Mouse (Mus musculus) ES-E14 (cell line): ENCODE measurements around the gene Mzf1. TPM values are rescaled to one million over a fixed set of nuclear protein-coding genes. Genes with fewer than 3 reads are reported as not detected.

Experiments used
- DNase-seq: peaks from one replicate; pipeline ENCODE4 v3.0.0-alpha.2; 2013; ENCODE audit warnings: low read depth, low spot score
- H3K27ac ChIP-seq: 2 replicates; pipeline ENCODE4 v1.5.1; 2012; ENCODE audit warnings: low read depth, mild to moderate bottlenecking, low read length, moderate library complexity, mixed read lengths; ENCODE audit not compliant: poor library complexity, insufficient read depth, severe bottlenecking
- H3K36me3 ChIP-seq: 2 replicates; pipeline ENCODE4 v1.6.1; 2012; ENCODE audit warnings: mild to moderate bottlenecking, low read length, moderate library complexity, mixed read lengths; ENCODE audit not compliant: control insufficient read depth, poor library complexity, insufficient read depth, severe bottlenecking
- H3K4me1 ChIP-seq, 2 experiments: fragments of 150-350 bp in 1 of 2; sonication (generic) in 1 of 2; 2 replicates each; pipeline ENCODE4 v1.6.1; 2012; ENCODE audit warnings: low read length in 2 of 2, mild to moderate bottlenecking in 1 of 2, mixed read lengths in 1 of 2; ENCODE audit not compliant: control insufficient read depth in 2 of 2, insufficient read depth in 2 of 2, poor library complexity in 1 of 2
- H3K4me3 ChIP-seq, 2 experiments: fragments of 150-350 bp in 1 of 2; sonication (generic) in 1 of 2; 2 replicates each; pipeline ENCODE4 v1.5.1; 2012; ENCODE audit warnings: low read length in 2 of 2, low read depth in 1 of 2, mild to moderate bottlenecking in 1 of 2, mixed read lengths in 1 of 2; ENCODE audit not compliant: insufficient read depth in 1 of 2, poor library complexity in 1 of 2, severe bottlenecking in 1 of 2
- H3K9ac ChIP-seq: 2 replicates; pipeline ENCODE4 v1.6.1; 2012; ENCODE audit warnings: low read depth, mild to moderate bottlenecking, low read length, mixed read lengths; ENCODE audit not compliant: poor library complexity, insufficient read depth, severe bottlenecking
- H3K9me3 ChIP-seq: fragments of 150-350 bp; sonication (generic); 2 replicates; pipeline ENCODE4 v1.6.1; 2012; ENCODE audit warnings: low read depth, mild to moderate bottlenecking, low read length; ENCODE audit not compliant: control insufficient read depth, insufficient read depth
- CHD2 ChIP-seq: IDR thresholded peaks from 2 replicates; pipeline ENCODE4 v1.6.1; 2014; ENCODE audit warnings: mild to moderate bottlenecking, low read depth, low read length, inconsistent platforms
- HCFC1 ChIP-seq: IDR thresholded peaks from 2 replicates; pipeline ENCODE4 v1.6.1; 2012; ENCODE audit warnings: low read length, inconsistent platforms, borderline replicate concordance; ENCODE audit not compliant: insufficient read depth
- MAFK ChIP-seq: IDR thresholded peaks from 2 replicates; pipeline ENCODE4 v1.6.1; 2014; ENCODE audit warnings: mild to moderate bottlenecking, low read depth, low read length, inconsistent platforms; ENCODE audit not compliant: insufficient read depth
- ZC3H11A ChIP-seq: IDR thresholded peaks from 2 replicates; pipeline ENCODE4 v1.6.1; 2012; ENCODE audit warnings: low read depth, mild to moderate bottlenecking, inconsistent platforms, low read length, borderline replicate concordance
- ZNF384 ChIP-seq: IDR thresholded peaks from 2 replicates; pipeline ENCODE4 v1.6.1; 2012; ENCODE audit warnings: low read depth, low read length, inconsistent platforms
- in situ Hi-C, 2 experiments: fragments of 600-800 bp; cut with MboI; formaldehyde crosslinking; loops; one replicate each; pipeline ENCODE4 v1.15.1; 2025; ENCODE audit warnings: low sequenced_read_pairs in 2 of 2, inconsistent platforms in 1 of 2; ENCODE audit not compliant: unreplicated experiment in 2 of 2
- total RNA-seq: library from RNA; depleted of rRNA; stranded (reverse); fragments of 300-350 nt; gene quantifications from 2 replicates; pipeline ENCODE4 v1.2.3, GENCODE M21; 2012

The Mzf1 gene
- total RNA-seq, 1 experiment = 3.2 TPM

DNA sequence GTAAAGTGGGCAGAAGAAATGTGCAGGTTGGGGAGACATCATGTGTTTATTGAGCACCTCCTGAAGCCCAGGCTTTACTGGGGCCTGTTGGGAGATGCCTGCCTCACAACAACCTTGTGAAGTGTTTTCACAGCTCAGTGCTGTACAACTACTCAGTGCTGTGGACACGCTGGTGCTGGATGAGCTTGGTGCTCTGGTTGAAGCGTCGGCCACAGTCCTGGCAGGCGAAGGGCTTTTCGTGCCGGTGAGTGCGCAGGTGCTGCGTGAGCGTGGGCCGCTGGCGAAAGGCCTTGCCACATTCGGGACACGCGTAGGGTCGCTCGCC is 11.5 kb downstream of the Mzf1 start:
- DNase-seq = no peak
- Histone ChIP-seq H3K4me3 (peak overlapping the region; percentile 49 to 81; a peak in 3 of 4 replicates), H3K4me1 (peaks cover 2 to 8% of the 10 kb centered on the region in 2 experiments; a peak in 1 of 4 replicates), H3K27ac (no peak overlapping the region), H3K36me3 (no peaks in the 10 kb centered on the region), H3K9me3 (no peaks in the 10 kb centered on the region), H3K9ac (peak overlapping the region; percentile 80)
- in situ Hi-C loops = loop anchor here in 1 of 2 experiments (10.0 kb wide), 1 partner anchor 118 kb away; the partner anchor contains the start of genes Rnf225 and Rps5
- no peak for TF ChIP-seq MAFK
- TF ChIP-seq CHD2 = no peak
- no peak for TF ChIP-seq ZNF384
- no peak for TF ChIP-seq ZC3H11A
- no peak for TF ChIP-seq HCFC1

DNA sequence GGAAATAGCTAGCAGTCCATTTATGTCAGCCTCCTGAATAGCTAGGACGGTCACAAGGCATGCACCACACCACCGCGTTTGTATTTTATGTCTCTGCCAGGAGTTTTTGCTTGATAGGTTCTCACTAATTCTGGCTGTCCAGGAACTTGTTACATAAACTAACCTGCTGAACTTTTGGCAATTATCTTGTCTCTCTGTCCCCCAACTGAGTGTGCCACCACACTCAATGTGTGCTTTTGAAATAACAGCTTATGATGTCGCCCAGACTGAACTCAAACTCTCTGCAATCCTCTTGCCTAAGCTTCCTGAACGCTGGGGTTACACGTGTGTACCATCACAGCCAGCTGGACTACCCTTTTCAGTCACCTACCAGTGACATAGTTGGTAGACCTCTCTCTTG is 12.1 kb downstream of the Mzf1 start:
- Histone ChIP-seq H3K36me3 (no peaks in the 10 kb centered on the region), H3K4me3 (no peak overlapping the region), H3K27ac (no peak overlapping the region), H3K9me3 (no peaks in the 10 kb centered on the region), H3K9ac (no peak overlapping the region), H3K4me1 (peaks cover 2 to 8% of the 10 kb centered on the region in 2 experiments; a peak in 1 of 4 replicates)
- no peak for DNase-seq
- in situ Hi-C loops = loop anchor here in 1 of 2 experiments (10.0 kb wide), 1 partner anchor 118 kb away; the partner anchor contains the start of genes Rnf225 and Rps5
- no peak for TF ChIP-seq ZNF384
- TF ChIP-seq CHD2 = no peak
- no peak for TF ChIP-seq MAFK
- no peak for TF ChIP-seq HCFC1
- TF ChIP-seq ZC3H11A = no peak

DNA sequence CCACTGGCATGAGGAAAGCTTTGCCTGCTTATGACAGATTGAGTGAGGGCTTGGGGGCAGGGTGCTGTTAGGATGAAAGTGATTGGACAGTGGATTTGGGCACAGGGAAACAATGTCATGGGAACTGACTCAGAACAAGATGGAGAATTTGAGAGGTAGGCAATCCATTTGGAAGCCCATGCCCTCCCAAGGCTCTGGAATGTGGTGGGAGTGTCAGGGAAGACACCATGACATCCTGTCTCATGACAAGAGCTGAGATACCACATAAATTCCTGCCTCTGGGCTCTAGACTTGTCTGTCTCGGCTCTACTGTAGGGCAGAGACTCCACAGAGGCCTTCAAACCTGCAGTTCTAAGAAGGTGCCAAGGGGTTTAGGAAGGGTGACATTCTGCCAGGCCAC is 13.3 kb downstream of the Mzf1 start:
- DNase-seq = no peak
- Histone ChIP-seq H3K9me3 (no peaks in the 10 kb centered on the region), H3K4me3 (no peak overlapping the region), H3K27ac (no peak overlapping the region), H3K36me3 (no peaks in the 10 kb centered on the region), H3K4me1 (peaks cover 2 to 8% of the 10 kb centered on the region in 2 experiments; a peak in 1 of 4 replicates), H3K9ac (no peak overlapping the region)
- in situ Hi-C loops = loop anchor here in 1 of 2 experiments (10.0 kb wide), 1 partner anchor 116 kb away; the partner anchor contains the start of genes Rnf225 and Rps5
- no peak; the same call in 1 of the 2 replicates for TF ChIP-seq CHD2
- TF ChIP-seq ZC3H11A = no peak
- no peak for TF ChIP-seq ZNF384
- TF ChIP-seq MAFK = no peak
- TF ChIP-seq HCFC1 = no peak

DNA sequence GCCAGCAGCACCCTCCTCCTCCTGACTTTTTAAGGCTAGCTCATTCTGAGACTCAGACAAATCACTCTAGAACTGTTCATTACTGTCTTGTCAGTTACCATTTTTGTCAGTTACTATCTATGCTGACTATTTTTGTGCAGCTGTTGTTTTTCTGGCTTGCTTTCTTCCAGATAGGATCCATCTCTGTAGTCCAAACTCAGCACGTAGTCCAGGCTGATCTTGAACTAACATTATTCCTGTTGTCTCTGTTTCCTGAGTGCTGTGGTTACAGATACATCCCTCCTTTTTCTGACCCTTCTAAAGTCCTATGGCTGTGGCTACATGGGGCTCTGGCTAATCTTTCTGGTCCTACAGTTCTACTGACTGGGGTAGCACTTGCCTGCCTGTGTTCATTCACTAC is 15.4 kb downstream of the Mzf1 start:
- H3K27ac ChIP-seq = no peak overlapping the region
- peak overlapping the region; percentile 97 for H3K9ac ChIP-seq
- H3K4me1 ChIP-seq = peaks cover 0 to 15% of the 10 kb centered on the region in 2 experiments; a peak in 2 of 4 replicates
- in situ Hi-C loops = no loop called here
- DNase-seq = no peak
- H3K9me3 ChIP-seq = no peaks in the 10 kb centered on the region
- no peak for TF ChIP-seq MAFK
- TF ChIP-seq HCFC1 = no peak
- no peak for TF ChIP-seq ZNF384
- TF ChIP-seq CHD2 = no peak
- TF ChIP-seq ZC3H11A = no peak
- H3K4me3 ChIP-seq = peak overlapping the region; percentile 85 to 92; a peak in 2 of 4 replicates
- H3K36me3 ChIP-seq = peaks cover 13% of the 10 kb centered on the region

DNA sequence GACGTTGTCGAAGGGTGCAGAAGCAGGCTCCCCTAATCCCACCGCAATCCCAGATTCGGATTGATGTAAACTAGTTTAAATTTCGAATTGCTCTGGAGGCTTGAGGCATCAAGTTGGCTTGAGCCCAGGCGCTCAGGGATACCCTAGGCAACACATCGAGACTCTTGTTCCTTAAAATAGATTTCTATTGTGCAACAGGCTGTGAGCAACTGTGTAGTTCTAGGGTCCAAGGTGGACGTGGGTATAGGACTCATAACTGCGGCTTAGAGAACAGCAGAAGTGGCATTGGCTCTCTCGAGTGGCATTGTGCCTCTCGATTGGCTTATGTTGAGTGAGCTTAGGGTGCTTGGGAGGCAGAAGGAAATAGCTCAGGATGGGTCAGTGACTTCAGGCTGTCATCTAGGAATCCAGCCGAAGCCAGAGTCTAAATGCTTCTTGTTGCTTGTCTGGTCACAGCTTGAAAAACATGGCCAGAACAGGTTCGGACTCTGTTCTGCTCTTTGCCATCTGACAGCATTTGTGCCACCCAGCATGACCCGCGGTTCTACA is 15.9 kb downstream of the Mzf1 start:
- peak overlapping the region; percentile 97 for H3K9ac ChIP-seq
- H3K4me3 ChIP-seq = peak overlapping the region; percentile 85 to 92
- DNase-seq = no peak
- in situ Hi-C loops = no loop called here
- H3K9me3 ChIP-seq = no peaks in the 10 kb centered on the region
- H3K4me1 ChIP-seq = peaks cover 0 to 15% of the 10 kb centered on the region in 2 experiments; a peak in 2 of 4 replicates
- H3K36me3 ChIP-seq = peaks cover 13% of the 10 kb centered on the region
- TF ChIP-seq MAFK (no peak), HCFC1 (no peak), ZNF384 (no peak), ZC3H11A (no peak), CHD2 (no peak)
- peak overlapping the region; percentile 92 for H3K27ac ChIP-seq
